Mouse (Mus musculus) testis, adult 2 months (tissue): ENCODE data around the gene Slc2a3.

Experiments
- CTCF ChIP-seq: fragments of 200-500 bp; IDR thresholded peaks from 2 replicates; pipeline ENCODE4 v1.5.1; 2012; ENCODE audit warnings: low read depth, mild to moderate bottlenecking, inconsistent platforms, low read length, moderate library complexity; ENCODE audit not compliant: control insufficient read depth, insufficient read depth, insufficient replicate concordance
- POLR2A ChIP-seq: fragments of 200-500 bp; IDR thresholded peaks from 2 replicates; pipeline ENCODE4 v1.6.1; 2012; ENCODE audit warnings: low read depth, mild to moderate bottlenecking, inconsistent platforms, low read length, moderate library complexity; ENCODE audit not compliant: control insufficient read depth

GRCm38 (mm10) chr6:122762480-122762879 lies 39.0 kb downstream of the Slc2a3 start:
- TF ChIP-seq CTCF, result no peak
- no peak for TF ChIP-seq POLR2A
